Mouse (Mus musculus) ES-E14 (cell line): Measurements from ENCODE around the gene Izumo1. TPM values are rescaled to one million over a fixed set of nuclear protein-coding genes. Genes with fewer than 3 reads are reported as not detected.
A peak's percentile ranks its signal among the peaks of the same experiment; 100 is the strongest.

Experiments
- DNase-seq: peaks from one replicate; pipeline ENCODE4 v3.0.0-alpha.2; 2013; ENCODE audit warnings: low read depth, low spot score
- H3K27ac ChIP-seq: 2 replicates; pipeline ENCODE4 v1.5.1; 2012; ENCODE audit warnings: low read depth, mild to moderate bottlenecking, low read length, moderate library complexity, mixed read lengths; ENCODE audit not compliant: poor library complexity, insufficient read depth, severe bottlenecking
- H3K36me3 ChIP-seq: 2 replicates; pipeline ENCODE4 v1.6.1; 2012; ENCODE audit warnings: mild to moderate bottlenecking, low read length, moderate library complexity, mixed read lengths; ENCODE audit not compliant: control insufficient read depth, poor library complexity, insufficient read depth, severe bottlenecking
- H3K4me1 ChIP-seq, 2 experiments: fragments of 150-350 bp in 1 of 2; sonication (generic) in 1 of 2; 2 replicates each; pipeline ENCODE4 v1.6.1; 2012; ENCODE audit warnings: low read length in 2 of 2, mild to moderate bottlenecking in 1 of 2, mixed read lengths in 1 of 2; ENCODE audit not compliant: control insufficient read depth in 2 of 2, insufficient read depth in 2 of 2, poor library complexity in 1 of 2
- H3K4me3 ChIP-seq, 2 experiments: fragments of 150-350 bp in 1 of 2; sonication (generic) in 1 of 2; 2 replicates each; pipeline ENCODE4 v1.5.1; 2012; ENCODE audit warnings: low read length in 2 of 2, low read depth in 1 of 2, mild to moderate bottlenecking in 1 of 2, mixed read lengths in 1 of 2; ENCODE audit not compliant: insufficient read depth in 1 of 2, poor library complexity in 1 of 2, severe bottlenecking in 1 of 2
- H3K9ac ChIP-seq: 2 replicates; pipeline ENCODE4 v1.6.1; 2012; ENCODE audit warnings: low read depth, mild to moderate bottlenecking, low read length, mixed read lengths; ENCODE audit not compliant: poor library complexity, insufficient read depth, severe bottlenecking
- H3K9me3 ChIP-seq: fragments of 150-350 bp; sonication (generic); 2 replicates; pipeline ENCODE4 v1.6.1; 2012; ENCODE audit warnings: low read depth, mild to moderate bottlenecking, low read length; ENCODE audit not compliant: control insufficient read depth, insufficient read depth
- CHD2 ChIP-seq: IDR thresholded peaks from 2 replicates; pipeline ENCODE4 v1.6.1; 2014; ENCODE audit warnings: mild to moderate bottlenecking, low read depth, low read length, inconsistent platforms
- HCFC1 ChIP-seq: IDR thresholded peaks from 2 replicates; pipeline ENCODE4 v1.6.1; 2012; ENCODE audit warnings: low read length, inconsistent platforms, borderline replicate concordance; ENCODE audit not compliant: insufficient read depth
- MAFK ChIP-seq: IDR thresholded peaks from 2 replicates; pipeline ENCODE4 v1.6.1; 2014; ENCODE audit warnings: mild to moderate bottlenecking, low read depth, low read length, inconsistent platforms; ENCODE audit not compliant: insufficient read depth
- ZC3H11A ChIP-seq: IDR thresholded peaks from 2 replicates; pipeline ENCODE4 v1.6.1; 2012; ENCODE audit warnings: low read depth, mild to moderate bottlenecking, inconsistent platforms, low read length, borderline replicate concordance
- ZNF384 ChIP-seq: IDR thresholded peaks from 2 replicates; pipeline ENCODE4 v1.6.1; 2012; ENCODE audit warnings: low read depth, low read length, inconsistent platforms
- in situ Hi-C, 2 experiments: fragments of 600-800 bp; cut with MboI; formaldehyde crosslinking; loops; one replicate each; pipeline ENCODE4 v1.15.1; 2025; ENCODE audit warnings: low sequenced_read_pairs in 2 of 2, inconsistent platforms in 1 of 2; ENCODE audit not compliant: unreplicated experiment in 2 of 2
- total RNA-seq: library from RNA; depleted of rRNA; stranded (reverse); fragments of 300-350 nt; gene quantifications from 2 replicates; pipeline ENCODE4 v1.2.3, GENCODE M21; 2012

Gene Izumo1
- total RNA-seq, 1 experiment: 0.31 TPM

GRCm38 (mm10) chr7:45643441-45644178, 22.0 kb downstream of the Izumo1 start:
- TF ChIP-seq CHD2: peak; percentile 39; the same call in 1 of the 2 replicates
- no peak for TF ChIP-seq MAFK
- no peak for TF ChIP-seq HCFC1
- in situ Hi-C loops: no loop called here
- peaks cover 0 to 13% of the 10 kb centered on the region in 2 experiments; a peak in 1 of 4 replicates for H3K4me1 ChIP-seq
- peak overlapping the region; percentile 25 to 77 for H3K4me3 ChIP-seq
- H3K9me3 ChIP-seq: no peaks in the 10 kb centered on the region
- DNase-seq: peak; percentile 97
- H3K27ac ChIP-seq: no peak overlapping the region
- H3K36me3 ChIP-seq: no peaks in the 10 kb centered on the region
- H3K9ac ChIP-seq: peak overlapping the region; percentile 29

GRCm38 (mm10) chr7:45644183-45644582, 22.6 kb downstream of the Izumo1 start:
- peaks cover 0 to 11% of the 10 kb centered on the region in 2 experiments; a peak in 1 of 4 replicates for H3K4me1 ChIP-seq
- TF ChIP-seq MAFK: no peak
- TF ChIP-seq HCFC1: no peak
- no peaks in the 10 kb centered on the region for H3K9me3 ChIP-seq
- DNase-seq: no peak
- H3K9ac ChIP-seq: no peak overlapping the region
- H3K4me3 ChIP-seq: peak overlapping the region; percentile 25 to 77
- H3K36me3 ChIP-seq: no peaks in the 10 kb centered on the region
- in situ Hi-C loops: no loop called here
- no peak overlapping the region for H3K27ac ChIP-seq

- peaks cover 0 to 7% of the 10 kb centered on the region in 2 experiments; a peak in 1 of 4 replicates for H3K4me1 ChIP-seq
These were observed 23.4 kb downstream of the Izumo1 start for GRCm38 (mm10) chr7:45644872-45645590.

GRCm38 (mm10) chr7:45645591-45645971, 24.0 kb downstream of the Izumo1 start:
- no peak for DNase-seq
- in situ Hi-C loops: no loop called here
- H3K9me3 ChIP-seq: no peaks in the 10 kb centered on the region
- no peaks in the 10 kb centered on the region for H3K36me3 ChIP-seq
- no peak overlapping the region for H3K27ac ChIP-seq
- peaks cover 0 to 7% of the 10 kb centered on the region in 2 experiments; a peak in 1 of 4 replicates for H3K4me1 ChIP-seq
- no peak overlapping the region for H3K9ac ChIP-seq
- no peak overlapping the region for H3K4me3 ChIP-seq
- TF ChIP-seq ZC3H11A (no peak), CHD2 (no peak), ZNF384 (no peak), HCFC1 (no peak), MAFK (no peak)

More at GRCm38 (mm10) chr7:45644872-45645590, 23.4 kb downstream of the Izumo1 start:
- Histone ChIP-seq H3K9me3 (no peaks in the 10 kb centered on the region), H3K36me3 (no peaks in the 10 kb centered on the region), H3K4me3 (peak overlapping the region in 1 of 2 experiments; percentile 77; a peak in 1 of 4 replicates), H3K9ac (no peak overlapping the region), H3K27ac (no peak overlapping the region)
- TF ChIP-seq CHD2 (no peak), HCFC1 (no peak)
- in situ Hi-C loops: no loop called here
- DNase-seq: no peak
